Mouse (Mus musculus) midbrain, embryonic 13.5 days (tissue): ENCODE measurements around the gene 1700016H13Rik. TPM values are rescaled to one million over a fixed set of nuclear protein-coding genes. Genes with fewer than 3 reads are reported as not detected.

ENCODE experiments used
- ATAC-seq: fragments of 200-750 bp; cut with Nextera tagmentation; 2 replicates; pipeline ENCODE4 v1.8.0; 2017; ENCODE audit warnings: mild to moderate bottlenecking, moderate TSS enrichment, moderate library complexity
- H3K27ac ChIP-seq: fragments of 300-500 bp; sonication (generic); 2 replicates; pipeline ENCODE4 v1.5.1; 2015; ENCODE audit warnings: inconsistent platforms, mild to moderate bottlenecking, moderate library complexity
- H3K27me3 ChIP-seq: fragments of 300-500 bp; sonication (generic); 2 replicates; pipeline ENCODE4 v1.6.1; 2015; ENCODE audit warnings: mild to moderate bottlenecking, inconsistent platforms
- H3K36me3 ChIP-seq: fragments of 300-500 bp; sonication (generic); 2 replicates; pipeline ENCODE4 v1.6.1; 2015; ENCODE audit warnings: mild to moderate bottlenecking, inconsistent platforms
- H3K4me1 ChIP-seq: fragments of 300-500 bp; sonication (generic); replicated peaks from 2 replicates; pipeline ENCODE4 v1.6.1; 2015; ENCODE audit warnings: inconsistent platforms
- H3K4me2 ChIP-seq: fragments of 300-500 bp; sonication (generic); replicated peaks from 2 replicates; pipeline ENCODE4 v1.6.1; 2015; ENCODE audit warnings: moderate library complexity, mild to moderate bottlenecking, inconsistent platforms
- H3K4me3 ChIP-seq: fragments of 300-500 bp; sonication (generic); replicated peaks from 2 replicates; pipeline ENCODE4 v1.5.1; 2015; ENCODE audit warnings: mild to moderate bottlenecking, inconsistent platforms
- H3K9ac ChIP-seq: fragments of 300-500 bp; sonication (generic); replicated peaks from 2 replicates; pipeline ENCODE4 v1.6.1; 2015; ENCODE audit warnings: mild to moderate bottlenecking, inconsistent platforms
- H3K9me3 ChIP-seq: fragments of 300-500 bp; sonication (generic); 2 replicates; pipeline ENCODE4 v1.6.1; 2016; ENCODE audit warnings: mild to moderate bottlenecking, inconsistent platforms
- WGBS: fragments of 180-500 bp; shearing (Covaris S2); methylation state at CpG from one replicate; pipeline ENCODE4 v1.1.7; 2015; 5-methylcytosine and 5-hydroxymethylcytosine counted together
- polyA plus RNA-seq: library from polyadenylated mRNA; unstranded; fragments of >200 nt; fragmentation: Nextera tagmentation; extraction: Ambion mirVana; gene quantifications from 2 replicates; pipeline ENCODE4 v1.2.1, GENCODE M21; 2015

The 1700016H13Rik gene
- polyA plus RNA-seq, 1 experiment from 2014 or later: 0.17 TPM

- Histone ChIP-seq H3K36me3 (no peaks in the 10 kb centered on the region), H3K27ac (no peak overlapping the region), H3K9ac (no peak overlapping the region), H3K4me3 (no peak overlapping the region), H3K4me2 (no peak overlapping the region), H3K27me3 (no peaks in the 10 kb centered on the region), H3K4me1 (0 out of 2 replicates have a peak, but pooled peaks cover 6% of the 10 kb centered on the region), H3K9me3 (no peaks in the 10 kb centered on the region)
- no peak for ATAC-seq
- 86% methylated on average over 5 of the region's 5 CpGs for WGBS
Measured at GRCm38 (mm10) chr5:103624831-103625230, 31.0 kb downstream of the 1700016H13Rik start.

DNA sequence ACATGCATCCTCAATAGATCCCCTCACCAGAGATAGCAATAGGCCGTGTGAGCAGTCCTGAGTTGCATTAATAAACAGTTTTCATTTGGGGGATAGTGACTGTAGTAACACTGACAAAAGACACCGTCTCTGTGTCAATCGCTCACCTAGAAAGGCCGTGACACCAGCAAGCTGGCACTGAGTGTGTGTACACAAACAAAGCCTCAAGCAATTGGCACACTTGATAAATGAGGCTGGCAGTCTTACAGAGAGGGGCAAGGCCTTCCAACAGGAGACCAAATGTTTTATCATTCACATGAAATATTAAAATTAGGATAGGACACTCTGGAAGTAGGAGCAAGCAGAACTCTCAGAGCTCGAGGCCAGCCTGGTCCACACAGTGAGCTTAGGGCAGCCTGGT, 33.5 kb downstream of the 1700016H13Rik start:
- Histone ChIP-seq H3K27ac (no peak overlapping the region), H3K27me3 (no peaks in the 10 kb centered on the region), H3K9me3 (no peaks in the 10 kb centered on the region), H3K4me1 (no peaks in the 10 kb centered on the region), H3K4me2 (no peak overlapping the region), H3K4me3 (no peak overlapping the region), H3K36me3 (no peaks in the 10 kb centered on the region), H3K9ac (no peak overlapping the region)
- ATAC-seq: no peak
- 86% methylated on average over 5 of the region's 5 CpGs for WGBS

GRCm38 (mm10) chr5:103620301-103620973, 35.4 kb downstream of the 1700016H13Rik start:
- WGBS: 83% methylated on average over 12 of the region's 12 CpGs
- Histone ChIP-seq H3K36me3 (no peaks in the 10 kb centered on the region), H3K27me3 (no peaks in the 10 kb centered on the region), H3K4me1 (no peaks in the 10 kb centered on the region), H3K27ac (no peak overlapping the region), H3K9ac (no peak overlapping the region), H3K4me2 (no peak overlapping the region), H3K9me3 (no peaks in the 10 kb centered on the region), H3K4me3 (no peak overlapping the region)
- no peak for ATAC-seq

DNA sequence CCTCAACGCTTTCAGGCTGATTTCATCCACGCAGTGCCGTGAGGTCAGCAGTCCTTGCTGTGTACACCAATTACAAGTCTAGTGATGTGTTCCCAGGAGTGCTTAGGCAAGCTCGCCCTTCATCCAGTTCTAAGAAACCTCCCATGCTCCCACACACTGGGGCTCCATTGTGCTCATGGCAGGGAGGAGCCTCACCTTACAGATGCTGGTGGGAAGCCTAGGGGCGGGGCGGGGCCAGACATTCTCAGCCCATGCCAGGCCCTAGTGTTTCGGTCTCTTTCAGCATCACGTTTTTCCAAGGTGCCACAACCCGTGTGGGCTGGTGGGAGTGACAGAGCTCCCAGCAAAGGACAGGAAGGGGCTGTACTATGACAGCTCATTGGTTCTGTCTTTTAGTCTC, 38.6 kb downstream of the 1700016H13Rik start:
- Histone ChIP-seq H3K9ac (no peak overlapping the region), H3K4me1 (no peaks in the 10 kb centered on the region), H3K4me2 (no peak overlapping the region), H3K27me3 (no peaks in the 10 kb centered on the region), H3K36me3 (no peaks in the 10 kb centered on the region), H3K27ac (no peak overlapping the region), H3K4me3 (no peak overlapping the region), H3K9me3 (no peaks in the 10 kb centered on the region)
- WGBS: 64% methylated on average over 9 of the region's 9 CpGs
- no peak for ATAC-seq

DNA sequence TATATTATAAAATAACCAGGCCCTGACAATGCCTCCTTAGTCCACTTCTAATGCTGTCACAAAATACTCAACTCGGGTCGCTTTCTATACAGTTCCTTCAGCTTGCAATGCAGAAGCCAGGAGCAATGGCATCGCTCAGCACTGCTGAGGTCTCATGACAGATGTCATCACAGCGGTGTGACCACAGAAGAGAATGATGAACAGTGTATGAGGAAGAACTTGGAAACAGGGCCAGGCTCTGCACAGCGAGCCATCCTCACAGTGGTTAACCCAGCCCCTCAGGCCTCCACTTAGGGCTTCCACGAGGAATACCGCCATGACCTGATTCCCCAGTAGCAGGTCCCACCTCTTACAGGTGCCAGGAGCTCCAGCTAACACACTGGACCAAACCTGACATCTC, 41.5 kb downstream of the 1700016H13Rik start:
- no peak for ATAC-seq
- WGBS: 95% methylated on average over 7 of the region's 7 CpGs

DNA sequence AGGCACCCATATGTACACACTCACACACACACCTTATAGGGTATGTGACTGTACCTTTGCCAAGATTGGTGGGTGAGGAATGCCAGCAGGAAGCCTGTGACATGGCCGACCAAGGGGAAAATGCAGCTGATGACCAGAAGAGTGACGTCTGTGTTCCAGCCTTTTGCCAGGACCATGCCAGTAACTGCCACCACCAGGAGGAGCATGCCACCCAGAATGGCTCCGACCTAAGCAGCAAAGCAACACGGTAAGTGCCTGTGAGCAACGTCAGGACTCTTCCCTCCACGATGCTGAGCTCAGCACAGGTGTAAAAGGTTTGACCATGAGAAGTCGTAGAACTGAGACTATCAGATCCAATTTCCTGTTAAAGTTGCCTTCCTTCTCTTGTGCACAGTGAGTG, 43.5 kb downstream of the 1700016H13Rik start:
- Histone ChIP-seq H3K4me2 (no peak overlapping the region), H3K27me3 (no peaks in the 10 kb centered on the region), H3K4me3 (no peak overlapping the region), H3K9ac (no peak overlapping the region), H3K9me3 (no peaks in the 10 kb centered on the region), H3K36me3 (no peaks in the 10 kb centered on the region), H3K4me1 (no peaks in the 10 kb centered on the region), H3K27ac (no peak overlapping the region)
- no peak for ATAC-seq
- WGBS: 86% methylated on average over 7 of the region's 7 CpGs

More for the DNA sequence above, 41.5 kb downstream of the 1700016H13Rik start:
- H3K4me2 ChIP-seq: no peak overlapping the region
- no peaks in the 10 kb centered on the region for H3K9me3 ChIP-seq
- H3K9ac ChIP-seq: no peak overlapping the region
- H3K27me3 ChIP-seq: no peaks in the 10 kb centered on the region
- no peak overlapping the region for H3K4me3 ChIP-seq
- H3K4me1 ChIP-seq: no peaks in the 10 kb centered on the region
- no peaks in the 10 kb centered on the region for H3K36me3 ChIP-seq
- H3K27ac ChIP-seq: no peak overlapping the region

- WGBS: 92% methylated on average over 10 of the region's 10 CpGs
- Histone ChIP-seq H3K9me3 (no peaks in the 10 kb centered on the region), H3K4me1 (no peaks in the 10 kb centered on the region), H3K36me3 (no peaks in the 10 kb centered on the region), H3K27me3 (no peaks in the 10 kb centered on the region), H3K9ac (no peak overlapping the region), H3K27ac (no peak overlapping the region), H3K4me2 (no peak overlapping the region), H3K4me3 (no peak overlapping the region)
- no peak for ATAC-seq
Measured at GRCm38 (mm10) chr5:103610856-103611472, 44.8 kb downstream of the 1700016H13Rik start.

DNA sequence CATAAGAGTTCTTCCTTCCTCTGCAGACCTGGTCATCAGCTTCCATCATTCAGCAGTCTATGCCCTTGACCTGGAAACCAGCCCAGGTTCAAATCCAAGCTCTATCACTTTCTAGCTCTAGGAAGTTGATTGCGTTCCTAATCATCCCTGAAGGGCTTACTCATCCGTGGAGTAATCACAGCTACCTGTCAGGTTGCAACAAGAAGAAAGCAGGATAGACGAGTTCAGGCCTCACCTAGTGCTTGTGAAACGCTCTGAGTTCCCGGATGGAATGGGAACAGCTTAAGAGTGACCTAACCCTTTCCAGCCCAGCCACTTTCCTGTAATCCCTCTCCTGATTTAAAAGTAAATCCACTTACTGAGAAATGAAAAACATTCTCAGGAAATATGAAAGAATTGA, 45.7 kb downstream of the 1700016H13Rik start:
- H3K9ac ChIP-seq: no peak overlapping the region
- H3K4me3 ChIP-seq: no peak overlapping the region
- H3K36me3 ChIP-seq: no peaks in the 10 kb centered on the region
- no peaks in the 10 kb centered on the region for H3K9me3 ChIP-seq
- no peak overlapping the region for H3K4me2 ChIP-seq
- H3K27me3 ChIP-seq: no peaks in the 10 kb centered on the region
- no peaks in the 10 kb centered on the region for H3K4me1 ChIP-seq
- H3K27ac ChIP-seq: no peak overlapping the region
- ATAC-seq: no peak
- 78% methylated on average over 5 of the region's 5 CpGs for WGBS

GRCm38 (mm10) chr5:103605707-103606106, 50.1 kb downstream of the 1700016H13Rik start:
- H3K9ac ChIP-seq: no peak overlapping the region
- no peaks in the 10 kb centered on the region for H3K27me3 ChIP-seq
- peaks cover 11% of the 10 kb centered on the region for H3K4me1 ChIP-seq
- H3K4me3 ChIP-seq: no peak overlapping the region
- ATAC-seq: no peak
- H3K36me3 ChIP-seq: no peaks in the 10 kb centered on the region
- H3K27ac ChIP-seq: no peak overlapping the region
- WGBS: 86% methylated on average over 7 of the region's 7 CpGs
- H3K4me2 ChIP-seq: no peak overlapping the region
- H3K9me3 ChIP-seq: no peaks in the 10 kb centered on the region

GRCm38 (mm10) chr5:103603115-103603893, 52.5 kb downstream of the 1700016H13Rik start:
- H3K9ac ChIP-seq: no peak overlapping the region
- no peaks in the 10 kb centered on the region for H3K36me3 ChIP-seq
- peaks cover 11% of the 10 kb centered on the region for H3K4me1 ChIP-seq
- no peaks in the 10 kb centered on the region for H3K9me3 ChIP-seq
- peak; percentile 34; the same call in 1 of the 2 replicates for ATAC-seq
- H3K27ac ChIP-seq: 0 out of 2 replicates have a peak overlapping the region, but pooled peaks have one; percentile 3
- H3K27me3 ChIP-seq: no peaks in the 10 kb centered on the region
- H3K4me3 ChIP-seq: no peak overlapping the region
- no peak overlapping the region for H3K4me2 ChIP-seq
- WGBS: 34% methylated on average over 11 of the region's 11 CpGs

- peaks cover 3% of the 10 kb centered on the region; the same call in 1 of the 2 replicates for H3K36me3 ChIP-seq
- H3K4me3 ChIP-seq: no peak overlapping the region
- no peak overlapping the region for H3K9ac ChIP-seq
- H3K27ac ChIP-seq: no peak overlapping the region
- H3K27me3 ChIP-seq: no peaks in the 10 kb centered on the region
- H3K4me1 ChIP-seq: peaks cover 20% of the 10 kb centered on the region
- no peak overlapping the region for H3K4me2 ChIP-seq
- 91% methylated on average over 5 of the region's 5 CpGs for WGBS
- H3K9me3 ChIP-seq: no peaks in the 10 kb centered on the region
- ATAC-seq: no peak
Measured at GRCm38 (mm10) chr5:103598881-103599280, 56.9 kb downstream of the 1700016H13Rik start.

GRCm38 (mm10) chr5:103598264-103598663, 57.5 kb downstream of the 1700016H13Rik start:
- Histone ChIP-seq H3K36me3 (peaks cover 3% of the 10 kb centered on the region; the same call in 1 of the 2 replicates), H3K9me3 (no peaks in the 10 kb centered on the region), H3K27me3 (no peaks in the 10 kb centered on the region), H3K4me1 (peaks cover 17% of the 10 kb centered on the region), H3K9ac (no peak overlapping the region), H3K4me3 (no peak overlapping the region), H3K4me2 (no peak overlapping the region), H3K27ac (no peak overlapping the region)
- WGBS: 89% methylated on average over 9 of the region's 9 CpGs
- no peak for ATAC-seq
